ENCODE assay signal across 8 mouse cellular contexts in the genomic region with DNA sequence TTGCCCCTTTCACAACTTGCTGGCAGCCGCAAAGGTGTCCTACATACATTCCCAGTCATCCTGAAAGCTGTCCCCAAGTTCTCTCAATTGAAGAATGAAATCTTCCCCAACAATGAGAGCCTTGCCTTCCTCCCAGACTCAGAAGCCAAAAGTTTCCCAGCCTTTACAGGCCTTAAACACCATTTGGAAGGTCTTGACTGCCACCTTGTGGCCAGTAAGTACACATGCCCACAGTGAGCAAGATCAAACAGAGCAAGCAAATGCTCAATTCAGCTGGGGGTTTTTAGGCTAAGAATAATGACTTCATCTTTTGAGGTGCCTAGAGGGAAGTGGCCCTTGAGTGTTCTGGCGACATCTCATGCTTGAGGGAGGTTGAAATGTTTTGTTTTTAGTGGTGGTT. TPM values are rescaled to one million over a fixed set of nuclear protein-coding genes. Genes with fewer than 3 reads are reported as not detected.
DNase-seq lines count a peak whose midpoint lies in the region; ATAC-seq and TF ChIP-seq lines count a peak whose summit lies in the region.

No protein-coding gene starts in this region.

- DNase-seq in adrenal gland, adult (ENCODE audit: inconsistent age in 2 of 2, low spot score in 1 of 2): peak; percentile 24 to 70
- no peak for DNase-seq in adrenal gland, postnatal 4 days (ENCODE audit: low spot score in 2 of 2)
- DNase-seq in G1E (ENCODE audit: low spot score): peak; percentile 28
- DNase-seq in cerebellum, adult 9-10 months: peak; percentile 31
- DNase-seq in forelimb bud, embryonic 11.5 days (ENCODE audit: low read depth, low spot score): peak; percentile 83
- peak; percentile 72 for DNase-seq in kidney, postnatal 10 days
- DNase-seq in lung, postnatal 0 days (ENCODE audit: low spot score): peak; percentile 91
- DNase-seq in retina, postnatal 7 days (ENCODE audit: low read depth, low spot score): peak; percentile 58

- no peak overlapping the region for H3K9ac ChIP-seq in lung, postnatal 0 days (replicated peaks; ENCODE audit: low read depth)

- 26% methylated on average over 2 of the region's 2 CpGs for WGBS in lung, postnatal 0 days

- peak; percentile 59 for TF ChIP-seq CTCF in G1E (IDR thresholded peaks at IDR 0.05; ENCODE audit: low read depth, low read length)
- peak; percentile 94 for TF ChIP-seq CTCF in lung, postnatal 0 days (IDR thresholded peaks at IDR 0.05)

- ATAC-seq in G1E (ENCODE audit: extremely low read depth, insufficient number of reproducible peaks, low FRiP score, poor library complexity, severe bottlenecking): peak; percentile 73
- peak; percentile 83 for ATAC-seq in lung, postnatal 0 days

- TF ChIP-seq EP300 in lung, postnatal 0 days (IDR thresholded peaks at IDR 0.05): no peak

- H3K27me3 ChIP-seq in G1E (ENCODE audit: insufficient read depth, low read length): 0 out of 2 replicates have a peak, but pooled peaks cover 3% of the 10 kb centered on the region
- no peaks in the 10 kb centered on the region for H3K27me3 ChIP-seq in lung, postnatal 0 days (replicated peaks; ENCODE audit: insufficient read depth, low read length)

- H3K27ac ChIP-seq in lung, postnatal 0 days (ENCODE audit: low read length): no peak overlapping the region

- H3K9me3 ChIP-seq in G1E (replicated peaks): no peaks in the 10 kb centered on the region
- H3K9me3 ChIP-seq in lung, postnatal 0 days (ENCODE audit: low read length): no peaks in the 10 kb centered on the region

- no peak overlapping the region for H3K4me3 ChIP-seq in G1E (ENCODE audit: low read depth, low read length)
- H3K4me3 ChIP-seq in lung, postnatal 0 days (ENCODE audit: low read depth, low read length): no peak overlapping the region

- H3K4me2 ChIP-seq in lung, postnatal 0 days (replicated peaks; ENCODE audit: low read depth, low read length): no peak overlapping the region

- peaks cover 4% of the 10 kb centered on the region for H3K36me3 ChIP-seq in G1E (replicated peaks)
- H3K36me3 ChIP-seq in lung, postnatal 0 days (ENCODE audit: insufficient read depth, low read length): peaks cover 4% of the 10 kb centered on the region; the same call in 1 of the 2 replicates

- H3K4me1 ChIP-seq in G1E (ENCODE audit: insufficient read depth, low read depth, low read length): no peaks in the 10 kb centered on the region
- peaks cover 2% of the 10 kb centered on the region; the same call in 1 of the 2 replicates for H3K4me1 ChIP-seq in lung, postnatal 0 days (ENCODE audit: insufficient read depth, low read depth, low read length)

RNA-seq across cellular contexts. Expression of a gene that starts 42.2 kb away (rescaled TPM):
- total RNA-seq in adrenal gland, postnatal 4 days (2021): 10 to 100 TPM; 52.4 to 55.7 TPM
- 16.0 and 21.2 TPM in 2 replicates for total RNA-seq in G1E (2014; fragmentation: Nextera tagmentation)
- 10.6 and 11.9 TPM in 2 replicates for total RNA-seq in G1E (2017)
- 0.45 and 0.61 TPM in 2 replicates for polyA plus RNA-seq in G1E (2012)
- 15.3 and 15.5 TPM in 2 replicates for polyA plus RNA-seq in lung, postnatal 0 days (2015; fragmentation: Nextera tagmentation; extraction: Ambion mirVana)

RNA-seq across cellular contexts. Expression of a gene that starts 46.6 kb away (rescaled TPM):
- under 1 TPM; 0.08 to 0.40 TPM for total RNA-seq in adrenal gland, postnatal 4 days (2021)
- total RNA-seq in G1E (2014; fragmentation: Nextera tagmentation) (not detected in 2 replicates), G1E (2017) (0.06 and 0.16 TPM in 2 replicates)
- not detected in 2 replicates for polyA plus RNA-seq in G1E (2012)
- 2.4 and 2.9 TPM in 2 replicates for polyA plus RNA-seq in lung, postnatal 0 days (2015; fragmentation: Nextera tagmentation; extraction: Ambion mirVana)

Comparison
In these comparisons a context has a peak if more than half of its experiments do, and no peak if none do; other contexts are left out.
1. DNase-seq: peak in adrenal gland, adult (2 of 2), G1E (single experiment), cerebellum, adult 9-10 months (single experiment), forelimb bud, embryonic 11.5 days (single experiment), kidney, postnatal 10 days (single experiment), lung, postnatal 0 days (single experiment) and retina, postnatal 7 days (single experiment); none in adrenal gland, postnatal 4 days (0 of 2).